Mouse (Mus musculus) CD8-positive naive resting alpha-beta T cell, adult 57 days (primary cell): Measurements from ENCODE around the gene Lrrfip1. TPM values are rescaled to one million over a fixed set of nuclear protein-coding genes. Genes with fewer than 3 reads are reported as not detected.

Experiments
- total RNA-seq: library from RNA; stranded (reverse); gene quantifications from one replicate; pipeline ENCODE4 v1.2.4, GENCODE M21; 2023

The Lrrfip1 gene
- total RNA-seq, result 229 TPM

DNA sequence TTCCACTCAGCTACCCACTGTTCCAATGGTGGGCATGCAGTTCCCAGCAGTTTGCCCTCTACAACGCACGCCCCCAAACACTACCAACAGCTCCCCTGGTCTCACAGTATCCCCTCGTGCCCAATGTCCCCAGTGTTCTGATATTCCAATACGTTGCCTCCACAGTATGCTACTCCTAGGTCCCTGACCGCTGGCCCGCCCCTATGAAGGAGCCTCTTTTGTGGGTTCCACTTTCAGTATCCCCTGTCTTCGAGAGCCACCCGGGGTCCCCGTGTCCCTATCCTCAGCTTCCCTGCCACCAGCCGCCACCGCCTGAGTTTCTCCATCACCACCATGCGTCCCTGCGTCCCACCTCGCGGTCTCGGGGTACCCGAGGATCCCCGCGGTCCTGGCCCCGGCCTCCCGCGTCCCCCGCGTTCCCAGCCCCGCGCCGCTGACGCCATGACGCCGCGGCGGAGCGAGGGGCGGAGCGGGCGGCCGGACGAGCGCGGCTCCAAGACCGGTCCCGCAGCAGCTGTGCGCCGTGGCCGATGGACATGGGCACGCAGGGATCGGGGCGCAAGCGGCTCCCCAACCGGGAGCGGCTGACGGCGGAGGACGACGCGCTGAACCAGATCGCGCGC is at the start of gene Lrrfip1:
Gene Lrrfip1, plus strand, starts transcription at position 470 of the 623 bp plus-strand sequence.

DNA sequence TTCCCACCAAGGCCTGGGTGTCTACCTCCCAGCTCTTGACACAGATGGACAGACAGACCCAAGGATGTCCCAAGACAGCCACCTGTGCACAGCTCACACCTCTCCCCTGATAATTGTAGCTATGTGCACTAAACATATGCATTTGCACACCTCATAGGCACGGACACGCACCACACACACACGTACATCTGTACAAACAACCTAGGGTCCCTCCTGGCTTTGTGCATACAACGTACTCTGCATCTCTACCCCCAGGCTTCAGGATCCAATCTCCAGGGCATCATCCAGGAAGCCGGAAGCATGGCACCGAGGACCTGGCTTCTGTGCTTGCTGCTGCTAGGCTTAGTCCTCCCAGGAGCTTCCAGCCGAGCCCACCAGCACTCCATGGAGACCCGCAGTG is 45.7 kb upstream of the Lrrfip1 start, which contains the start of gene Prlh:
Gene Prlh, plus strand, starts transcription at position 301 of the 400 bp plus-strand sequence.

DNA sequence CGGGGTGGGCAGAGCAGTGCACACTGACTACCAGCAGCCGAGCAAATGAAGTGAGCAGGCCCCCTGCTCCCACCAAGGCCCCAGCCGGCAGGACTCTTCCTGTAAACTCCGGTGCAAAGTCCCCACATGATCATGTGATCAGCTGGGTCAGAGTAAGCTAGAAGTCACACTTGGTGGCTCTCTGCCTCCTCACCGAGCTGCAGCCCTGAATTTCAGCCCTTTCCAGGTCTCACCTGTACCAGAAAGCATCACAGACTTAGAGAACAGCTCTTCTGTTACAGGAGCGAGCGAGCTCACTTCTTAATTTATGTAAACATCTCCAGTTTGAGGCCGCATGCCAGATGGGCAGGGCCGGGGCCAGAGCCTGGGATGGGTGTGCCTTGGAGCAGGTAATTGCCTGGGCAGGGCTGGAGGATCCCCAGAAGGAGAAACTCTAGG is 29.2 kb upstream of the Lrrfip1 start, which contains the start of gene Rab17:
Gene Rab17, minus strand, starts transcription at position 315 of the 438 bp plus-strand sequence.

DNA sequence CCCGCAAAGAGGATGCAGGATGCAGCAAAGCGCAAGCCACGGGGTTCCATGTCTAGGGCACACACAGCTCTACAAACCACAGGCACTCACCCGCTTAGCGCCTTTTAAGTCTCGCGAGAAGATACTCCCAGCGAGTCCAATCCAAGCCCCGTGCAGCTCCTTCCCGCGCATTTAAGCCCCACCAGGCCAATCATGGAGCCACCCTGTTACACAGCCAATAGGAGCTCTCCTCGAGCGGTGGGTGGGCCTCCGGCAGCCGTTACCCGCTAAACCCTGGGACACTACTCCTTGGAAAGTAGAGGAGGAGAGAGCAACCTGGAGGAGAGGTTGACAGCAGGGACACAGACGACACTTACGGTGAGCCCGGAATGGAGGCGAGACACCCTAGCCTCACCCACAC is 146.3 kb downstream of the Lrrfip1 start, which contains the start of gene Rbm44:
Gene Rbm44, plus strand, starts transcription at position 277 of the 400 bp plus-strand sequence.

Other genes with a start within 250 kb of the Lrrfip1 start
- gene Col6a3, start 154.8 kb upstream of the Lrrfip1 start, total RNA-seq, result not detected
- gene Mlph, start 83.7 kb upstream of the Lrrfip1 start, total RNA-seq, result not detected
- not detected for gene Prlh, start 45.6 kb upstream of the Lrrfip1 start, total RNA-seq
- not detected for gene Rab17, start 29.1 kb upstream of the Lrrfip1 start, total RNA-seq
- gene Rbm44, start 146.4 kb downstream of the Lrrfip1 start, total RNA-seq, result 2.1 TPM
- 18.8 TPM for gene Ramp1, start 181.1 kb downstream of the Lrrfip1 start, total RNA-seq